Comparison of ENCODE assay signal across 7 mouse cellular contexts in genomic region chr5:24651768-24652752, GRCm38 (mm10). TPM values are rescaled to one million over a fixed set of nuclear protein-coding genes. Genes with fewer than 3 reads are reported as not detected.
A peak's percentile ranks its signal among the peaks of the same experiment; 100 is the strongest.
DNase-seq lines count a peak whose midpoint lies in the region; ATAC-seq lines count a peak whose summit lies in the region.

No protein-coding gene starts in this region.

- no peaks in the 10 kb centered on the region for H3K4me1 ChIP-seq in limb, embryonic 11.5 days (ENCODE audit: control insufficient read depth, insufficient read depth, low read length)
- peaks cover 9% of the 10 kb centered on the region for H3K4me1 ChIP-seq in midbrain, embryonic 15.5 days

- H3K4me3 ChIP-seq in limb, embryonic 11.5 days (ENCODE audit: low read depth, low read length), result no peak overlapping the region
- no peak overlapping the region for H3K4me3 ChIP-seq in midbrain, embryonic 15.5 days

- DNase-seq in adrenal gland, postnatal 10 days, result peak; percentile 93
- peak; percentile 86 for DNase-seq in embryo, embryonic 9.5 days (ENCODE audit: extremely low spot score)
- peak; percentile 85 for DNase-seq in kidney, adult 18-20 months
- DNase-seq in limb, embryonic 11.5 days (ENCODE audit: low spot score), result peak; percentile 91
- peak; percentile 39 to 62 for DNase-seq in spleen, postnatal 14 days (ENCODE audit: low spot score in 2 of 2)

- H3K36me3 ChIP-seq in limb, embryonic 11.5 days (ENCODE audit: control insufficient read depth, insufficient read depth, low read length), result no peaks in the 10 kb centered on the region
- no peaks in the 10 kb centered on the region for H3K36me3 ChIP-seq in midbrain, embryonic 15.5 days (replicated peaks)

- H3K9me3 ChIP-seq in limb, embryonic 11.5 days (ENCODE audit: control insufficient read depth, low read length), result no peaks in the 10 kb centered on the region
- no peaks in the 10 kb centered on the region for H3K9me3 ChIP-seq in midbrain, embryonic 15.5 days

- H3K27ac ChIP-seq in limb, embryonic 11.5 days (replicated peaks; ENCODE audit: low read depth, low read length), result no peak overlapping the region
- peak overlapping the region; percentile 42; the same call in 1 of the 2 replicates for H3K27ac ChIP-seq in midbrain, embryonic 15.5 days

- H3K4me2 ChIP-seq in limb, embryonic 11.5 days (ENCODE audit: low read depth, severe bottlenecking), result no peak overlapping the region
- no peak overlapping the region for H3K4me2 ChIP-seq in midbrain, embryonic 15.5 days

- 29% methylated on average over 25 of the region's 25 CpGs for WGBS in limb, embryonic 11.5 days
- WGBS in midbrain, embryonic 15.5 days, result 32% methylated on average over 25 of the region's 25 CpGs

- H3K9ac ChIP-seq in limb, embryonic 11.5 days (ENCODE audit: low read length), result no peak overlapping the region
- no peak overlapping the region for H3K9ac ChIP-seq in midbrain, embryonic 15.5 days

- H3K27me3 ChIP-seq in limb, embryonic 11.5 days (ENCODE audit: control insufficient read depth, insufficient read depth, low read length), result no peaks in the 10 kb centered on the region
- H3K27me3 ChIP-seq in midbrain, embryonic 15.5 days (replicated peaks), result no peaks in the 10 kb centered on the region

- ATAC-seq in granulocyte monocyte progenitor cell, adult 5-6 weeks (replicated peaks; ENCODE audit: poor library complexity, severe bottlenecking), result peak; percentile 89
- peak; percentile 61; the same call in 1 of the 2 replicates for ATAC-seq in limb, embryonic 11.5 days (ENCODE audit: insufficient number of reproducible peaks, low FRiP score, low TSS enrichment, low read depth)
- peak; percentile 78 for ATAC-seq in midbrain, embryonic 15.5 days (replicated peaks)

RNA-seq across cellular contexts. Expression of gene Smarcd3, which starts 27.8 kb away (rescaled TPM):
- total RNA-seq in adrenal gland, postnatal 10 days (2021), result 10 to 100 TPM; 16.4 to 26.0 TPM
- total RNA-seq in granulocyte monocyte progenitor cell, adult 5-6 weeks (2014; fragmentation: Nextera tagmentation), result not detected in 2 replicates
- total RNA-seq in granulocyte monocyte progenitor cell, adult 5-6 weeks (2017), result 0.05 and 0.34 TPM in 2 replicates
- 44.2 and 44.7 TPM in 2 replicates for polyA plus RNA-seq in limb, embryonic 11.5 days (2014; fragmentation: Nextera tagmentation; extraction: Ambion mirVana)
- polyA plus RNA-seq in midbrain, embryonic 15.5 days (2015; fragmentation: Nextera tagmentation; extraction: Ambion mirVana), result 182 and 186 TPM in 2 replicates

RNA-seq across cellular contexts. Expression of gene Nub1, which starts 33.3 kb away (rescaled TPM):
- 10 to 100 TPM; 43.3 to 43.9 TPM for total RNA-seq in adrenal gland, postnatal 10 days (2021)
- total RNA-seq in granulocyte monocyte progenitor cell, adult 5-6 weeks (2014; fragmentation: Nextera tagmentation), result 28.2 and 30.4 TPM in 2 replicates
- total RNA-seq in granulocyte monocyte progenitor cell, adult 5-6 weeks (2017), result 33.1 and 37.6 TPM in 2 replicates
- polyA plus RNA-seq in limb, embryonic 11.5 days (2014; fragmentation: Nextera tagmentation; extraction: Ambion mirVana), result 31.8 and 32.2 TPM in 2 replicates
- 47.5 and 48.7 TPM in 2 replicates for polyA plus RNA-seq in midbrain, embryonic 15.5 days (2015; fragmentation: Nextera tagmentation; extraction: Ambion mirVana)

Comparison
In these comparisons a context has a peak if more than half of its experiments do, and no peak if none do; other contexts are left out.
1. RNA of gene Smarcd3, which starts 27.8 kb away (total RNA-seq): 16.4 to 26.0 TPM in adrenal gland, postnatal 10 days; 0.05 to 0.34 TPM in granulocyte monocyte progenitor cell, adult 5-6 weeks; every median in the first group is over 10 times any median in the second.
2. Peak in every context shown above with its lines, with median percentiles within 50 percentile points of each other: DNase-seq and ATAC-seq.